Mouse (Mus musculus): ENCODE results near the gene Ell3. TPM values are rescaled to one million over a fixed set of nuclear protein-coding genes. Genes with fewer than 3 reads are reported as not detected.
"Not testable (repeated sequence)": the region's sequence is repeated elsewhere in the genome, so short reads cannot be mapped to it uniquely, and the experiment has no call there.

Ell3 gene
- total RNA-seq (2021), result 1 to 10 TPM; 1.3 to 2.0 TPM
- long read RNA-seq, experiment 1, result 0 reads
- long read RNA-seq, experiment 2, partial matches to known transcripts, result 0 of 5 reads
- long read RNA-seq, experiment 2, other reads (novel, unspliced or antisense), result 4 of 5 reads

GRCm38 (mm10) chr2:121444178-121444577, at the start of gene Ell3:
Gene Ell3, minus strand, starts transcription at chr2:121444278.
- DNase-seq (ENCODE audit: low spot score in 2 of 2), result no peak

GRCm38 (mm10) chr2:121484403-121484802, 40.3 kb upstream of the Ell3 start:
- not testable (repeated sequence) for DNase-seq (ENCODE audit: low spot score in 2 of 2)

- no peak for DNase-seq (ENCODE audit: low spot score in 2 of 2)
These were observed 39.5 kb upstream of the Ell3 start for GRCm38 (mm10) chr2:121483576-121483975.

GRCm38 (mm10) chr2:121480916-121481315, 36.8 kb upstream of the Ell3 start:
- not testable (repeated sequence) for DNase-seq (ENCODE audit: low spot score in 2 of 2)

GRCm38 (mm10) chr2:121480498-121480897, 36.4 kb upstream of the Ell3 start:
- DNase-seq (ENCODE audit: low spot score in 2 of 2), result no peak

- DNase-seq (ENCODE audit: low spot score in 2 of 2), result no peak
These were observed 33.6 kb upstream of the Ell3 start for GRCm38 (mm10) chr2:121477491-121478266.

- DNase-seq (ENCODE audit: low spot score in 2 of 2), result not testable (repeated sequence)
These were observed 31.2 kb upstream of the Ell3 start for GRCm38 (mm10) chr2:121475306-121475705.

- no peak for DNase-seq (ENCODE audit: low spot score in 2 of 2)
These were observed 30.1 kb upstream of the Ell3 start for GRCm38 (mm10) chr2:121474180-121474535.

GRCm38 (mm10) chr2:121473301-121474179, 29.5 kb upstream of the Ell3 start, which contains the start of gene Mfap1b:
Gene Mfap1b, minus strand, starts transcription at chr2:121474067.
- DNase-seq (ENCODE audit: low spot score in 2 of 2), result peak in 1 of 2 experiments; percentile 49

GRCm38 (mm10) chr2:121472783-121473182, 28.7 kb upstream of the Ell3 start:
- not testable (repeated sequence) for DNase-seq (ENCODE audit: low spot score in 2 of 2)

- not testable (repeated sequence) for DNase-seq (ENCODE audit: low spot score in 2 of 2)
These were observed 24.9 kb upstream of the Ell3 start for GRCm38 (mm10) chr2:121468982-121469381.

GRCm38 (mm10) chr2:121460071-121460470, 16.0 kb upstream of the Ell3 start:
- no peak for DNase-seq (ENCODE audit: low spot score in 2 of 2)

GRCm38 (mm10) chr2:121456692-121457642, 12.9 kb upstream of the Ell3 start, which contains the start of gene Serinc4:
Gene Serinc4, minus strand, starts transcription at chr2:121456781.
- peak; percentile 68 to 73 for DNase-seq (ENCODE audit: low spot score in 2 of 2)

- no peak for DNase-seq (ENCODE audit: low spot score in 2 of 2)
These were observed 11.5 kb upstream of the Ell3 start for GRCm38 (mm10) chr2:121455534-121455933.

- DNase-seq (ENCODE audit: low spot score in 2 of 2), result no peak
These were observed 9.8 kb upstream of the Ell3 start for GRCm38 (mm10) chr2:121453917-121454316.

GRCm38 (mm10) chr2:121452990-121453389, 8.9 kb upstream of the Ell3 start, which contains the start of gene Hypk:
Gene Hypk, plus strand, starts transcription at chr2:121453290.
- DNase-seq (ENCODE audit: low spot score in 2 of 2), result no peak

- DNase-seq (ENCODE audit: low spot score in 2 of 2), result no peak
These were observed 8.3 kb upstream of the Ell3 start for GRCm38 (mm10) chr2:121452361-121452760.

- no peak for DNase-seq (ENCODE audit: low spot score in 2 of 2)
These were observed 6.0 kb upstream of the Ell3 start for GRCm38 (mm10) chr2:121450093-121450492.

GRCm38 (mm10) chr2:121449545-121450011, 5.5 kb upstream of the Ell3 start:
- no peak for DNase-seq (ENCODE audit: low spot score in 2 of 2)

All from adrenal gland, postnatal 4 days (tissue).